Mouse (Mus musculus) cerebellum, adult 8-10 months (tissue): Measurements from ENCODE around the gene Spindoc.

Experiments
- DNase-seq: peaks from one replicate; pipeline ENCODE4 v3.0.0; 2022

The Spindoc gene

GRCm38 (mm10) chr19:7382903-7383865, at the start of gene Spindoc:
Gene Spindoc (minus strand): TSS chr19:7382994.
- peak; percentile 99 for DNase-seq

GRCm38 (mm10) chr19:7425398-7425775, 42.6 kb upstream of the Spindoc start:
- no peak for DNase-seq

GRCm38 (mm10) chr19:7424590-7425397, 42.0 kb upstream of the Spindoc start:
- no peak for DNase-seq

- no peak for DNase-seq
These were observed 41.3 kb upstream of the Spindoc start for GRCm38 (mm10) chr19:7424131-7424530.

- no peak for DNase-seq
These were observed 40.8 kb upstream of the Spindoc start for GRCm38 (mm10) chr19:7423656-7424030.

GRCm38 (mm10) chr19:7423028-7423655, 40.3 kb upstream of the Spindoc start:
- DNase-seq = peak; percentile 79

GRCm38 (mm10) chr19:7422656-7423027, 39.8 kb upstream of the Spindoc start:
- no peak for DNase-seq

- DNase-seq = peak; percentile 64
These were observed 39.1 kb upstream of the Spindoc start for GRCm38 (mm10) chr19:7421602-7422591.

- peak; percentile 17 for DNase-seq
These were observed 38.2 kb upstream of the Spindoc start for GRCm38 (mm10) chr19:7420841-7421601.

- no peak for DNase-seq
These were observed 37.3 kb upstream of the Spindoc start for GRCm38 (mm10) chr19:7420108-7420507.

GRCm38 (mm10) chr19:7419134-7419533, 36.3 kb upstream of the Spindoc start:
- no peak for DNase-seq

- peak; percentile 78 for DNase-seq
These were observed 35.4 kb upstream of the Spindoc start for GRCm38 (mm10) chr19:7417911-7418849.

GRCm38 (mm10) chr19:7416834-7417735, 34.3 kb upstream of the Spindoc start, which contains the start of gene 2700081O15Rik:
Gene 2700081O15Rik (plus strand): TSS chr19:7417625.
- DNase-seq = peak; percentile 50

GRCm38 (mm10) chr19:7415916-7416833, 33.4 kb upstream of the Spindoc start:
- no peak for DNase-seq

GRCm38 (mm10) chr19:7412361-7412760, 29.6 kb upstream of the Spindoc start:
- no peak for DNase-seq

- no peak for DNase-seq
These were observed 21.9 kb upstream of the Spindoc start for GRCm38 (mm10) chr19:7404623-7405229.

- no peak for DNase-seq
These were observed 17.8 kb upstream of the Spindoc start for GRCm38 (mm10) chr19:7400635-7401034.
